Mouse (Mus musculus): ENCODE measurements around the gene Garem2. TPM values are rescaled to one million over a fixed set of nuclear protein-coding genes. Genes with fewer than 3 reads are reported as not detected.
"Not testable (repeated sequence)": the region's sequence is repeated elsewhere in the genome, so short reads cannot be mapped to it uniquely, and the experiment has no call there.

Gene Garem2
- total RNA-seq (2014; rRNA removed) (not detected in 2 replicates), polyA plus RNA-seq (2012; rRNA removed) (not detected in 2 replicates)

- no peak within 1 kb of the TSS for H3K9ac ChIP-seq (ENCODE audit: low read depth, low read length)
- TF ChIP-seq POLR2A (IDR thresholded peaks at IDR 0.05; ENCODE audit: extremely low read depth, insufficient read depth, low read length) = no peak
- no peak for TF ChIP-seq CTCF (IDR thresholded peaks at IDR 0.05; ENCODE audit: low read depth, low read length)
- WGBS = 5% methylated on average over 64 of the region's 65 CpGs
- no peak within 1 kb of the TSS for H3K4me3 ChIP-seq (ENCODE audit: insufficient read depth, low read depth, low read length)
- no peak within 1 kb of the TSS for H3K27ac ChIP-seq (replicated peaks; ENCODE audit: insufficient read depth, low read depth, low read length)
- H3K27me3 ChIP-seq (ENCODE audit: control insufficient read depth, insufficient read depth, low read length) = peaks cover 13% of the 10 kb centered on the region
- peaks cover 2% of the 10 kb centered on the region; the same call in 1 of the 2 replicates for H3K4me1 ChIP-seq (ENCODE audit: control insufficient read depth, insufficient read depth, low read length)
- H3K79me2 ChIP-seq (ENCODE audit: control insufficient read depth, insufficient read depth, low read length) = no peaks in the 10 kb centered on the region
- no peak for DNase-seq (ENCODE audit: extremely low read depth, low read depth, low spot score)
- H3K36me3 ChIP-seq (ENCODE audit: control insufficient read depth, insufficient read depth, low read length) = no peaks in the 10 kb centered on the region
These were observed at the start of gene Garem2 for GRCm38 (mm10) chr5:30104841-30105667. Garem2 (plus strand) TSS chr5:30105161.

- WGBS = 93% methylated on average over 6 of the region's 6 CpGs
- no peaks in the 10 kb centered on the region for H3K79me2 ChIP-seq (ENCODE audit: control insufficient read depth, insufficient read depth, low read length)
These were observed 46.7 kb upstream of the Garem2 start for GRCm38 (mm10) chr5:30058216-30058731.

GRCm38 (mm10) chr5:30059607-30060006 lies 45.4 kb upstream of the Garem2 start:
- not testable (repeated sequence) for DNase-seq (ENCODE audit: extremely low read depth, low read depth, low spot score); H3K27ac ChIP-seq (replicated peaks; ENCODE audit: insufficient read depth, low read depth, low read length); H3K4me3 ChIP-seq (ENCODE audit: insufficient read depth, low read depth, low read length); H3K27me3 ChIP-seq (ENCODE audit: control insufficient read depth, insufficient read depth, low read length); H3K79me2 ChIP-seq (ENCODE audit: control insufficient read depth, insufficient read depth, low read length); H3K4me1 ChIP-seq (ENCODE audit: control insufficient read depth, insufficient read depth, low read length); H3K9ac ChIP-seq (ENCODE audit: low read depth, low read length)
- peaks cover 19% of the 10 kb centered on the region for H3K36me3 ChIP-seq (ENCODE audit: control insufficient read depth, insufficient read depth, low read length)
- 91% methylated on average over 5 of the region's 5 CpGs for WGBS

More at GRCm38 (mm10) chr5:30058216-30058731, 46.7 kb upstream of the Garem2 start:
- TF ChIP-seq CTCF (IDR thresholded peaks at IDR 0.05; ENCODE audit: low read depth, low read length) = no peak
- no peak for TF ChIP-seq POLR2A (IDR thresholded peaks at IDR 0.05; ENCODE audit: extremely low read depth, insufficient read depth, low read length)
- H3K4me1 ChIP-seq (ENCODE audit: control insufficient read depth, insufficient read depth, low read length) = no peaks in the 10 kb centered on the region
- H3K4me3 ChIP-seq (ENCODE audit: insufficient read depth, low read depth, low read length) = no peak overlapping the region
- H3K9ac ChIP-seq (ENCODE audit: low read depth, low read length) = no peak overlapping the region
- H3K27ac ChIP-seq (replicated peaks; ENCODE audit: insufficient read depth, low read depth, low read length) = no peak overlapping the region
- H3K27me3 ChIP-seq (ENCODE audit: control insufficient read depth, insufficient read depth, low read length) = no peaks in the 10 kb centered on the region
- peaks cover 16% of the 10 kb centered on the region for H3K36me3 ChIP-seq (ENCODE audit: control insufficient read depth, insufficient read depth, low read length)
- no peak for DNase-seq (ENCODE audit: extremely low read depth, low read depth, low spot score)

DNA sequence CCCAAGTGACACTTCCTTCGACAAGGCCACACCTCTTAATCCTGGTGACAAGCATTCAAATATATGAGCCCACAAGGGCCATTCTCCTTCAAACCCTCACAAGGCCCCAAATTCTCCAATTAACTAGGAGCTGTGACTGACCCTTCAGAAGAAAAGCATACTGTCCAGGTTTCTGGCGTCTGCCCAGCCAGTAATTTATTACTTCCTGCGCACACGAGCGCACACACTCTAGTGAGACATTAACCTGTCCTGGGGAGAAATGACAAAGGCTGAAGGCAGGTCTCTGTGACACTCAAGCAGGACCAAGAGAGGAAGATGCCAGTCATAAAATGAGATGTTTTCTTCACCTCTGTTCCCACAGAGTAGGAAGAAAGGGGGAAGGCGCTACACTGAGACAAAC lies 37.2 kb upstream of the Garem2 start:
- TF ChIP-seq CTCF (IDR thresholded peaks at IDR 0.05; ENCODE audit: low read depth, low read length) (no peak), POLR2A (IDR thresholded peaks at IDR 0.05; ENCODE audit: extremely low read depth, insufficient read depth, low read length) (no peak)
- no peaks in the 10 kb centered on the region for H3K79me2 ChIP-seq (ENCODE audit: control insufficient read depth, insufficient read depth, low read length)
- peaks cover 14% of the 10 kb centered on the region for H3K36me3 ChIP-seq (ENCODE audit: control insufficient read depth, insufficient read depth, low read length)
- H3K9ac ChIP-seq (ENCODE audit: low read depth, low read length) = no peak overlapping the region
- no peak overlapping the region for H3K4me3 ChIP-seq (ENCODE audit: insufficient read depth, low read depth, low read length)
- 0 out of 2 replicates have a peak, but pooled peaks cover 3% of the 10 kb centered on the region for H3K4me1 ChIP-seq (ENCODE audit: control insufficient read depth, insufficient read depth, low read length)
- H3K27me3 ChIP-seq (ENCODE audit: control insufficient read depth, insufficient read depth, low read length) = no peaks in the 10 kb centered on the region
- no peak for DNase-seq (ENCODE audit: extremely low read depth, low read depth, low spot score)
- H3K27ac ChIP-seq (replicated peaks; ENCODE audit: insufficient read depth, low read depth, low read length) = no peak overlapping the region
- 81% methylated on average over 6 of the region's 6 CpGs for WGBS

GRCm38 (mm10) chr5:30071677-30072076 lies 33.3 kb upstream of the Garem2 start:
- H3K9ac ChIP-seq (ENCODE audit: low read depth, low read length) = no peak overlapping the region
- H3K4me1 ChIP-seq (ENCODE audit: control insufficient read depth, insufficient read depth, low read length) = peaks cover 3% of the 10 kb centered on the region; the same call in 1 of the 2 replicates
- TF ChIP-seq POLR2A (IDR thresholded peaks at IDR 0.05; ENCODE audit: extremely low read depth, insufficient read depth, low read length) = no peak
- TF ChIP-seq CTCF (IDR thresholded peaks at IDR 0.05; ENCODE audit: low read depth, low read length) = no peak
- whole genome bisulfite sequencing = 79% methylated on average over 6 of the region's 6 CpGs
- no peaks in the 10 kb centered on the region for H3K27me3 ChIP-seq (ENCODE audit: control insufficient read depth, insufficient read depth, low read length)
- DNase-seq (ENCODE audit: extremely low read depth, low read depth, low spot score) = no peak
- H3K79me2 ChIP-seq (ENCODE audit: control insufficient read depth, insufficient read depth, low read length) = no peaks in the 10 kb centered on the region
- H3K4me3 ChIP-seq (ENCODE audit: insufficient read depth, low read depth, low read length) = no peak overlapping the region
- no peak overlapping the region for H3K27ac ChIP-seq (replicated peaks; ENCODE audit: insufficient read depth, low read depth, low read length)
- H3K36me3 ChIP-seq (ENCODE audit: control insufficient read depth, insufficient read depth, low read length) = peaks cover 8% of the 10 kb centered on the region

DNA sequence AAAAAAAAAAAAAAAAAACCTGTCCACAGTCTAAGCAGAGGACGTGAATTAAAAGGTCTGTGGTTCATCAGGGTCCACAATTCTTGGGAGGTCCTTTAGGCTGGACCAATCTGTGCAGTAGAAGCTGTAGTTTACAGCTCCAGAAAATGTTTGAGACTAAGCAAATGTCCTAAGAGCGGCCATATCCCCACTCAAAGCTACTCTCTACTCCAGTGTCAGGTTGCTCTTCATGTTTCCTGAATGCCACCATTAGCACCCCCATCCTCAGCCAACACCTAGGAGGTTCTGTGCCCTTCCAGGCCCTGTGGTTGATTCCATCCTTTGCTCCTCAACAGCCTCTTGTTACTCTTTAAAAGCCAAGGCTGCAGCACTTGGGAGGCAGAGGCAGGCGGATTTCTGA lies 32.6 kb upstream of the Garem2 start:
- Histone ChIP-seq H3K4me3 (ENCODE audit: insufficient read depth, low read depth, low read length) (no peak overlapping the region; the same call in 1 of the 2 replicates), H3K36me3 (ENCODE audit: control insufficient read depth, insufficient read depth, low read length) (peaks cover 8% of the 10 kb centered on the region), H3K4me1 (ENCODE audit: control insufficient read depth, insufficient read depth, low read length) (peaks cover 3% of the 10 kb centered on the region; the same call in 1 of the 2 replicates), H3K27me3 (ENCODE audit: control insufficient read depth, insufficient read depth, low read length) (no peaks in the 10 kb centered on the region), H3K79me2 (ENCODE audit: control insufficient read depth, insufficient read depth, low read length) (no peaks in the 10 kb centered on the region), H3K27ac (replicated peaks; ENCODE audit: insufficient read depth, low read depth, low read length) (no peak overlapping the region), H3K9ac (ENCODE audit: low read depth, low read length) (no peak overlapping the region)
- no peak for DNase-seq (ENCODE audit: extremely low read depth, low read depth, low spot score)
- TF ChIP-seq POLR2A (IDR thresholded peaks at IDR 0.05; ENCODE audit: extremely low read depth, insufficient read depth, low read length) (no peak), CTCF (IDR thresholded peaks at IDR 0.05; ENCODE audit: low read depth, low read length) (no peak)
- 60% methylated on average over 3 of the region's 3 CpGs for whole genome bisulfite sequencing
